Mouse (Mus musculus) splenic B cell, adult 2 months (primary cell): Measurements from ENCODE around the gene Gale.
A peak's percentile ranks its signal among the peaks of the same experiment; 100 is the strongest.

Experiments
- DNase-seq: peaks from one replicate; pipeline ENCODE4 v3.0.0-alpha.2; 2011; ENCODE audit warnings: low read depth, low spot score
- H3K27me3 ChIP-seq: 2 replicates; pipeline ENCODE4 v1.6.1; 2012; ENCODE audit warnings: mild to moderate bottlenecking, low read length, moderate library complexity, mixed read lengths; ENCODE audit not compliant: control insufficient read depth, poor library complexity, insufficient read depth, severe bottlenecking
- H3K36me3 ChIP-seq: 2 replicates; pipeline ENCODE4 v1.6.1; 2012; ENCODE audit warnings: mild to moderate bottlenecking, low read length, moderate library complexity, mixed read lengths; ENCODE audit not compliant: control insufficient read depth, poor library complexity, insufficient read depth, severe bottlenecking

Gene Gale

GRCm38 (mm10) chr4:135963457-135964193, at the start of gene Gale:
Gene Gale, plus strand, starts transcription at chr4:135963727.
- DNase-seq, result peak; percentile 98
- no peaks in the 10 kb centered on the region for H3K27me3 ChIP-seq
- H3K36me3 ChIP-seq, result peaks cover 5% of the 10 kb centered on the region

DNA sequence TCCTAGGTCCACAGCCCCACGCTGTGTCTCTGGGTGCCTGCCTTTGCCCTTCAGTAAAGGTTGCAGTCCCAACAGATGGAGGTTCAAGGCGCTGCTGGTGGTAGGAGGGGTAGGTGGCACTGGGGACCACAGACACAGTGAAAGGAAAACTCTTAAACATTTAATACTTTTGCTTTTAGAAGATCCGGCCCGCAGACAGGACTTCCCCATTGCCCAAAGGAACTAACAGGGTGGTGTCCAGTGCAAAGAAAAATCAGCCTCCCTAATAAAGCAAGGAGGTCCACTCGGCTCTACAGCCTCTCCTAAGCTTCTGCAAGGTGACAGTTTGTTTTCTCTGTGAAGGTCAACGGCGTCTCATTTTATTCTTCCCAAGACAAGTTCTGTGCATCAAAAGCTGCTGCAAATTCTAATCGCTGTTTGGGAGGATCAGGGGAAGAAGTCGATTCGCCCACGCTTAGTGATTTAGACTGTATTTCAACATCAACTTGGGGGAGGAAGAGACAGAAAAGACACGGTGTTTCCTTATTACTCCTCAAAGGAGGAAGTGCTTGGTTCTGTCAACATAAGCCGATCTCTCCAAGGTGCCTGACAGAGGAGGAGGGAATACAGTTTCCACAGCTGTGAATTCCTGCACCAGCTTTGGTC, 44.8 kb upstream of the Gale start:
- H3K27me3 ChIP-seq, result no peaks in the 10 kb centered on the region
- peak; percentile 63 for DNase-seq

GRCm38 (mm10) chr4:135919280-135919639, 44.3 kb upstream of the Gale start:
- no peak for DNase-seq
- H3K27me3 ChIP-seq, result no peaks in the 10 kb centered on the region
- peaks cover 31% of the 10 kb centered on the region for H3K36me3 ChIP-seq

More for the DNA sequence above, 44.8 kb upstream of the Gale start:
- H3K36me3 ChIP-seq, result peaks cover 31% of the 10 kb centered on the region

DNA sequence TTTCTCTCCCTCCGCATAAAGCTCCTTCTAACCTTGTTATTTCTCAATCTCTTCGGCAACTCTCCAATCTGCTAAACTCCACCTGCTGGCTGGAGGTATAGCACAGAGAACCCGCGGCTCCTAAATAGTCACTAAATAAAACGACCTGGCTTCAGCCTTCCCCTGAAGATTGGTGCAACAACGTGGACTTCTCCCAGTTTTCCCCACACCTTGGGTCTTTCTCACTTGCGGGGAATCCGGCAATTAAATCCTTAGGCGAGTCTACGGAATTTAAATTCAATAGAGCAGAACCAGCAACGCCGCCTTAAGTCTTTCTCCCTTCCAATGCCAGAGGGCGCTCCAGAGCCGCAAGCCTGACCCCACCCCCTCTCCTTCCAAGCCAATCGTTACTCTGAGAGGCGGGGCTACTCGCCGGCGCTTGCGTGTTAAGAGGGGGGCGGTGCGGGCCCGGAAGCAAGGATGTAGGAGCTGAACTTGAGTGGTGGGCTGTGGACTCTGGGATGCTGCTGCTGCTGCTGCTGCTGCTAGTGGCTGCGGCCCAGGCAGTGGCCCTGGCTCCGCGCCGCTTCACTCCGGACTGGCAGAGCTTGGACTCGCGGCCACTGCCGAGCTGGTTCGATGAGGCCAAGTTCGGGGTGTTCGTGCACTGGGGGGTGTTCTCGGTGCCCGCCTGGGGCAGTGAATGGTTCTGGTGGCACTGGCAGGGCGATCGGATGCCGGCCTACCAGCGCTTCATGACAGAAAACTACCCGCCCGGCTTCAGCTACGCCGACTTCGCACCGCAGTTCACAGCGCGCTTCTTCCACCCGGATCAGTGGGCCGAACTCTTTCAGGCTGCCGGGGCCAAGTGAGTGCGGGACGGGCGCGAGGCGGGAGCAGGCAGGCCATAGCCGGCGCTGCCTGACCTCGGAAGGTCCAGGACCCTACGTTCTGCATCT, 43.0 kb upstream of the Gale start, which contains the start of gene Fuca1:
TSS of gene Fuca1 (plus strand) at position 432 of the 938 bp plus-strand sequence.
- Histone ChIP-seq H3K36me3 (peaks cover 35% of the 10 kb centered on the region), H3K27me3 (no peaks in the 10 kb centered on the region)
- DNase-seq, result peak; percentile 97

DNA sequence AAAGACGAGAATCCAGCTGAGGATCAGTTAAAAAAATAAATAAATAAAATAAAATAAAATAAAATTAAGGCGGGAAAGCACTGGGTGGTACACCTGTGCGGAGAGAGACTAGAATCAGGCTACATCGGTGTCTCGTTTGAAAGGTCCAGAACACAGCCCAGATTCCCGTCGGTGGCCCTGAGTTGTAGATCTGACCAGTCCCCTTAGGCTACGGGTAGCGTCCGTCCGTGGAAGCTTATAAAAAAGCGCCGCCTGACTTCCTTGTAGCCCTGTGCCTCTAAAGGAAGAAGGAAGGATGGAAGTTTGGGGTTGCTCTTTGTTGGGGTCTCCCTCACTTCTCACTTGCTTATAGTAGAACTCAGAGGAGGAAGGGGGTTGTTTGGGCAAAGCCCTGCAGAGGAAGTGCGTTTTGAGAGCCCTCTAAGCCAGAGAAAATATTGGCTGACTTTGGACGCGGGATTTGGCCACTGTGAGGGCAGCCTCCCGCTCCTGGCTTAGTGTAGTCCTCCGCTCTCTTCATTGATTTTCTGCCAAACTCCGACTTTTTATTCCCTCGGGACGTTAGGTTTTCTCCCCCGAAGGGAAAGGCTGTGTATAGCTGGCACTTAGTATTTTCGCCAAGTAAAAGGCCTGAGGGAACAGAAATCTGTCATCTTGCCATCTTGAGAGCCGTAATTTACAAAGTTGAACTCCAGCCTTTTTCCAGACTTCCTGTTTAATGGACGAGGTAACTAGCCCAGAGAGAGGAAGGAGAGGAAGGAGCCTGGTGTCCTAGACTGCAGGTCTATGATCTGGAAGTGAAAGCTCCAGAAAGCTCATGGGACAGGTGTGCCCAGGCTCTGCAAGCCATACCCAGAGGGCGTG, 42.0 kb upstream of the Gale start:
- no peaks in the 10 kb centered on the region for H3K27me3 ChIP-seq
- H3K36me3 ChIP-seq, result peaks cover 39% of the 10 kb centered on the region
- DNase-seq, result no peak

- Histone ChIP-seq H3K36me3 (peaks cover 36% of the 10 kb centered on the region), H3K27me3 (no peaks in the 10 kb centered on the region)
- DNase-seq, result no peak
Measured at GRCm38 (mm10) chr4:135922190-135922589, 41.3 kb upstream of the Gale start.

GRCm38 (mm10) chr4:135924418-135924817, 39.1 kb upstream of the Gale start:
- Histone ChIP-seq H3K36me3 (peaks cover 23% of the 10 kb centered on the region), H3K27me3 (no peaks in the 10 kb centered on the region)
- no peak for DNase-seq

- DNase-seq, result no peak
- Histone ChIP-seq H3K27me3 (no peaks in the 10 kb centered on the region), H3K36me3 (peaks cover 23% of the 10 kb centered on the region)
Measured at GRCm38 (mm10) chr4:135925341-135925740, 38.2 kb upstream of the Gale start.

DNA sequence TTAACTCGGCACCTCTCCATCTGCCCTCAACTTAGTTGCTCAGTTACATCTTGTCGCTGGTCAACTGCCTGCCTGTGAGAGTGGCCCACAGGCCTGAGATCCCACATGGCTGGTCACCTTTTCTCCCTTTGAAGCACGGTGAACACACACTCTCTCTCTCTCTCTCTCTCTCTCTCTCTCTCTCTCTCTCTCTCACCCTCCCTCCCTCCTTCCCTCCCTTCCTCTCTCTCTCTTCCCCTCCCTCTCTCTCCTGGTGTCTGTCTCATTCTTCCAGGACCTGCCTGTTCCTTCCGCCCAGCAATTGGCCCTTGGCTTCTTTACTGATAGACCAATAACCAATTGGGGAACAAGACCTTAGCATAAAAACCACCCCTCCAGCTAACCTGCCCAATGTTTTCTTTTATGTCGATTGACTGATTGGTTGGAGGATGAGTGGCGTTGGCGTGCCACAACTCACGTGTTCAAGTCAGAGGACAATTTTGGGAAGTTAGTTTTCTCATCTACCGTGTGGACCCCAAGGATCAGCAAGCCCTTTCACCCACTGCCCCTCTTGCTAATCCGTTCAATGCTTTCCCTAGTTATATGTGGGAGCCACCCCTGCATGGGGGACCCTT, 37.2 kb upstream of the Gale start:
- Histone ChIP-seq H3K27me3 (no peaks in the 10 kb centered on the region), H3K36me3 (peaks cover 26% of the 10 kb centered on the region)
- DNase-seq, result no peak

GRCm38 (mm10) chr4:135926861-135927260, 36.7 kb upstream of the Gale start:
- H3K27me3 ChIP-seq, result no peaks in the 10 kb centered on the region

GRCm38 (mm10) chr4:135928376-135928775, 35.2 kb upstream of the Gale start:
- H3K27me3 ChIP-seq, result no peaks in the 10 kb centered on the region
- DNase-seq, result no peak
- peaks cover 22% of the 10 kb centered on the region for H3K36me3 ChIP-seq

More at GRCm38 (mm10) chr4:135926861-135927260, 36.7 kb upstream of the Gale start:
- no peak for DNase-seq
- peaks cover 26% of the 10 kb centered on the region for H3K36me3 ChIP-seq

DNA sequence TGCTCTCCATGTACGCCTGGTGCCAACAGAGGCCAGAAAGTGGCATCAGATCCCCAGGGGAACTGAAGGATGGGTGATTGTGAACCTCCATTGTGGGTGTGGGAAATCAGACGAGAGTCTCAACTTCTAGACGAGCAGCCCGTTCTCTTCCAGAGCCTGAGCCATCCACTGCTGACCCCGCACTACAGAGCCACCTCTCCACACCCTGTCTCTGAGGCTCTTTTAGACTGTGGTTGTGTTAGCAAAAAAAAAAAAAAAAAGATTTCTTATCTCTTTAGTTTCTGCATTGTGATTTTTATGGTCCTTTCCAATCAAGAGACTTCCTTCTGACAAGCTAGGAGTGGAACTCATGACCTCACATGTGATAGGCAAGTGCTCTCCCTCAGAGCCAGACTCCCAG, 34.1 kb upstream of the Gale start:
- H3K27me3 ChIP-seq, result no peaks in the 10 kb centered on the region
- DNase-seq, result no peak
- H3K36me3 ChIP-seq, result peaks cover 20% of the 10 kb centered on the region

DNA sequence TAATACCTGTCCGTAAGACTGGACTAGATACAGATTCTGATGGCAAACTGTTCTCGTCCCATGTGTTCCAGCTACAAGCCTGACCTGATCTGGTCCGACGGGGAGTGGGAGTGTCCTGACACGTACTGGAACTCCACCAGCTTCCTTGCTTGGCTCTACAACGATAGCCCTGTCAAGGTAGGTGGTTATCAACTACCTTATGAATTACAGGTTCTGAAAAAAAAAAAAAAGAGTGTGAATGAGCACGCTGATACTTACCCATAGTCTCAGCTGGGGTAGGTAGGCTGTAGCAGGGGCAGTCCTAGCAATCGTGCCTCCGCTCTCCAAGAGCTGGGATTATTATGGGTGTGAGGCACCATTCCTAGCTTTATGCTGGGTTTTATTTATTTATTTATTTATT, 33.7 kb upstream of the Gale start:
- DNase-seq, result no peak
- Histone ChIP-seq H3K36me3 (peaks cover 20% of the 10 kb centered on the region), H3K27me3 (no peaks in the 10 kb centered on the region)

DNA sequence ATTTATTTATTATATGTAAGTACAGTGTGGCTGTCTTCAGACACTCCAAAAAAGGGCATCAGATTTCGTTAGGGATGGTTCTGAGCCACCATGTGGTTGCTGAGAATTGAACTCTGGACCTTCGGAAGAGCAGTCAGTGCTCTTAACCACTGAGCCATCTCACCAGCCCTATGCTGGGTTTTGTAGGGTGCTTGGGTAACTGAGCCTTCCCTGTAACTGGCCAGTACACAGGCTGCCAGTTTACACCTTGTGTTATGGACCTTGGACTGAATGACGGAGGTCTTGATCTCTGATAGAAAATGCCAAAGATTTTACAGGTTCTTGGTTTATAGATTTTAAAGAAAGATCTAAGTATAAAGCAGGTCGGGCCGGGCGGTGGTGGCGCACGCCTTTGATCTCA, 33.3 kb upstream of the Gale start:
- Histone ChIP-seq H3K36me3 (peaks cover 20% of the 10 kb centered on the region), H3K27me3 (no peaks in the 10 kb centered on the region)
- DNase-seq, result no peak
